8 mouse cellular contexts compared by ENCODE assay signal in the genomic region with DNA sequence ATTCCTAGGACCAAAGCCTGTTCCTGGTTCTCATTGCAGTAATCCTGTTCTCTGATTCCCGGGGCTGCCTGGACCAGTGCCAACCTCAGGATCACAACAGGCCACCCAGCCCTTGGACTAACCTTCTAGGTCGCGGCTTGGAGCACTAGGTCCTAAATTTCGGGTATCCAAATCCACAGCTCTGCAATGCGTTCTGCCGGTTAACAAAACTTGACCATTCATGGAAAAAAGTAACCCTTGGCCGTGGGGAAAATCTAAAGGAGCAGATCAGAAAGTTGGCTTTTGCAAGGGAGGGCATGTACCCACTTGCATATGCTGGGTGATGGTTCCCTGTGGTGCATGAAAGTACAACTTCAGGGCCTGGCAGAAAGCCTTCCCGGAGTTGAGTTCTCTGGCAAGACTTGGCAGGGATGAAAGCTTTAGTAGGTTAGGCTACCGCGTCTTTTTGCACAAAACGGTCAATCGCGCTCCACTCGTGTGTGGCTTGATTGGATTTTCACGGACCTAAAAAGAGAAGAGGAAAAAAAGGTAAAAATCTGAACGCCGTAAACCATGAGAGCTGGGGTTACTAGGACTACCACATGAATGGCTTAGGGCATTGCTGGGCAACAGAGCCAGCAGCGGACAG. TPM values are rescaled to one million over a fixed set of nuclear protein-coding genes. Genes with fewer than 3 reads are reported as not detected.
DNase-seq lines count a peak whose midpoint lies in the region; ATAC-seq and TF ChIP-seq lines count a peak whose summit lies in the region.

No protein-coding gene starts in this region.

- ATAC-seq in CD4-positive, CD25-positive, alpha-beta regulatory T cell, adult 4 months = no peak
- peak; percentile 27 for ATAC-seq in forebrain, embryonic 15.5 days (replicated peaks)

- H3K9ac ChIP-seq in forebrain, embryonic 15.5 days (replicated peaks) = peak overlapping the region; percentile 72

- H3K4me1 ChIP-seq in bone marrow, adult 2 months (ENCODE audit: control insufficient read depth, insufficient read depth, low read length) = no peaks in the 10 kb centered on the region; the same call in 1 of the 2 replicates
- peaks cover 20% of the 10 kb centered on the region for H3K4me1 ChIP-seq in forebrain, embryonic 15.5 days

- TF ChIP-seq POLR2A in bone marrow, adult 2 months (IDR thresholded peaks at IDR 0.05; ENCODE audit: borderline replicate concordance, control insufficient read depth, low read depth, low read length) = no peak

- WGBS in bone marrow, adult 2 months = 37% methylated on average over 18 of the region's 18 CpGs
- WGBS in forebrain, embryonic 15.5 days = 14% methylated on average over 18 of the region's 18 CpGs

- no peak overlapping the region for H3K27ac ChIP-seq in bone marrow, adult 2 months (ENCODE audit: control insufficient read depth, insufficient read depth, low read depth, low read length, poor library complexity)
- peak overlapping the region; percentile 61 for H3K27ac ChIP-seq in forebrain, embryonic 15.5 days (replicated peaks)

- no peaks in the 10 kb centered on the region for H3K27me3 ChIP-seq in forebrain, embryonic 15.5 days

- peak overlapping the region; percentile 66 for H3K4me3 ChIP-seq in bone marrow, adult 2 months (replicated peaks; ENCODE audit: control insufficient read depth, low read depth, low read length)
- peak overlapping the region; percentile 63 for H3K4me3 ChIP-seq in forebrain, embryonic 15.5 days

- intact Hi-C loops in heart, postnatal 36 days (cut with DNase I) = loop anchor here (2.0 to 5.0 kb wide), 2 partner anchors 31 to 379 kb away; a partner anchor contains a TSS

- no peak for TF ChIP-seq CTCF in bone marrow, adult 2 months (IDR thresholded peaks at IDR 0.05; ENCODE audit: control insufficient read depth, insufficient read depth, low read length)

- no peaks in the 10 kb centered on the region for H3K36me3 ChIP-seq in forebrain, embryonic 15.5 days

- H3K9me3 ChIP-seq in forebrain, embryonic 15.5 days = no peaks in the 10 kb centered on the region

- peak; percentile 6 for DNase-seq in CD4-positive, CD25-positive, alpha-beta regulatory T cell, adult 2 months (ENCODE audit: low read depth, low spot score)
- DNase-seq in heart, postnatal 36 days = peak; percentile 49 to 59
- peak; percentile 5 for DNase-seq in layer of hippocampus, adult 9-10 months (ENCODE audit: low spot score)
- peak; percentile 80 for DNase-seq in lung, postnatal 10 days
- peak; percentile 72 to 73 for DNase-seq in right cerebral cortex, postnatal 10 days (ENCODE audit: low spot score in 2 of 2)

- H3K4me2 ChIP-seq in forebrain, embryonic 15.5 days (replicated peaks) = peak overlapping the region; percentile 97

RNA-seq across cellular contexts. Expression of a gene that starts 1.1 kb away (rescaled TPM):
- polyA plus RNA-seq in CD4-positive, CD25-positive, alpha-beta regulatory T cell, adult 4 months (2017; shearing (Covaris generic)) = 10 to 100 TPM in 1 of 2 experiments, 1 to 10 TPM in 1; 8.1 to 13.9 TPM
- polyA plus RNA-seq in bone marrow, adult 2 months (2011; ENCODE audit: insufficient read depth, insufficient read length, low replicate concordance, missing spikeins) = 2.8 and 4.5 TPM in 2 replicates
- polyA plus RNA-seq in forebrain, embryonic 15.5 days (2015; fragmentation: Nextera tagmentation; extraction: Ambion mirVana) = 8.0 and 8.2 TPM in 2 replicates
- total RNA-seq in heart, postnatal 36 days (2021) = 10 to 100 TPM; 14.5 to 17.0 TPM

RNA-seq across cellular contexts. Expression of a gene that starts 31.1 kb away (rescaled TPM):
- polyA plus RNA-seq in CD4-positive, CD25-positive, alpha-beta regulatory T cell, adult 4 months (2017; shearing (Covaris generic)) = 10 to 100 TPM; 41.0 to 50.8 TPM
- polyA plus RNA-seq in bone marrow, adult 2 months (2011; ENCODE audit: insufficient read depth, insufficient read length, low replicate concordance, missing spikeins) = 20.5 and 36.2 TPM in 2 replicates
- 36.4 and 37.4 TPM in 2 replicates for polyA plus RNA-seq in forebrain, embryonic 15.5 days (2015; fragmentation: Nextera tagmentation; extraction: Ambion mirVana)
- total RNA-seq in heart, postnatal 36 days (2021) = 10 to 100 TPM; 38.5 to 39.7 TPM

RNA-seq across cellular contexts. Expression of a gene that starts 57.6 kb away (rescaled TPM):
- polyA plus RNA-seq in CD4-positive, CD25-positive, alpha-beta regulatory T cell, adult 4 months (2017; shearing (Covaris generic)) = 10 to 100 TPM; 43.0 TPM
- 7.5 and 18.5 TPM in 2 replicates for polyA plus RNA-seq in bone marrow, adult 2 months (2011; ENCODE audit: insufficient read depth, insufficient read length, low replicate concordance, missing spikeins)
- 98.7 and 102 TPM in 2 replicates for polyA plus RNA-seq in forebrain, embryonic 15.5 days (2015; fragmentation: Nextera tagmentation; extraction: Ambion mirVana)
- total RNA-seq in heart, postnatal 36 days (2021) = 10 to 100 TPM; 53.0 to 61.3 TPM

Comparison
In these comparisons a context has a peak if more than half of its experiments do, and no peak if none do; other contexts are left out.
1. DNase-seq: peak in every context shown above with its lines; median percentile 80 in lung, postnatal 10 days; 72 in right cerebral cortex, postnatal 10 days; 54 in heart, postnatal 36 days; 6 in CD4-positive, CD25-positive, alpha-beta regulatory T cell, adult 2 months; 5 in layer of hippocampus, adult 9-10 months.